Mouse (Mus musculus) MEL (cell line): ENCODE measurements around the gene Adamtsl5. TPM values are rescaled to one million over a fixed set of nuclear protein-coding genes. Genes with fewer than 3 reads are reported as not detected.

Experiments
- DNase-seq: peaks from one replicate; pipeline ENCODE4 v3.0.0; 2011; ENCODE audit warnings: low read depth, low spot score
- H3K27ac ChIP-seq: 2 replicates; pipeline ENCODE4 v1.5.1; 2012; ENCODE audit warnings: low read depth, mild to moderate bottlenecking, control low read depth, low read length, moderate library complexity; ENCODE audit not compliant: control insufficient read depth
- H3K27me3 ChIP-seq, 2 experiments: fragments of 150-350 bp in 1 of 2; sonication (generic) in 1 of 2; 2 replicates each; pipeline ENCODE4 v1.6.1; 2012; ENCODE audit warnings: low read length in 2 of 2, mild to moderate bottlenecking in 2 of 2, improper control_type of control experiment in 1 of 2, moderate library complexity in 1 of 2; ENCODE audit not compliant: insufficient read depth in 2 of 2, control insufficient read depth in 1 of 2
- H3K36me3 ChIP-seq, 2 experiments: 2 replicates each; pipeline ENCODE4 v1.6.1; 2012 to 2014; ENCODE audit warnings: low read length in 2 of 2, improper control_type of control experiment in 1 of 2, inconsistent platforms in 1 of 2, mild to moderate bottlenecking in 1 of 2; ENCODE audit not compliant: insufficient read depth in 2 of 2, control insufficient read depth in 1 of 2
- H3K4me1 ChIP-seq, 2 experiments: fragments of 150-350 bp in 1 of 2; sonication (generic) in 1 of 2; 2 replicates each; pipeline ENCODE4 v1.6.1; 2012; ENCODE audit warnings: low read length in 2 of 2, improper control_type of control experiment in 1 of 2, mild to moderate bottlenecking in 1 of 2; ENCODE audit not compliant: insufficient read depth in 2 of 2, control insufficient read depth in 1 of 2
- H3K4me3 ChIP-seq, 2 experiments: fragments of 150-350 bp in 1 of 2; sonication (generic) in 1 of 2; 2 replicates each; pipeline ENCODE4 v1.5.1; 2012; ENCODE audit warnings: low read depth in 2 of 2, low read length in 2 of 2, mild to moderate bottlenecking in 2 of 2, moderate library complexity in 2 of 2, control low read depth in 1 of 2, improper control_type of control experiment in 1 of 2; ENCODE audit not compliant: control insufficient read depth in 1 of 2, insufficient read depth in 1 of 2
- H3K79me2 ChIP-seq: 2 replicates; pipeline ENCODE4 v1.6.1; 2012; ENCODE audit warnings: mild to moderate bottlenecking, low read length, moderate library complexity; ENCODE audit not compliant: control insufficient read depth, poor library complexity, insufficient read depth
- H3K9ac ChIP-seq: 2 replicates; pipeline ENCODE4 v1.6.1; 2012; ENCODE audit warnings: low read depth, mild to moderate bottlenecking, control low read depth, low read length, moderate library complexity; ENCODE audit not compliant: control insufficient read depth, poor library complexity, severe bottlenecking
- H3K9me3 ChIP-seq: fragments of 150-350 bp; sonication (generic); replicated peaks from 2 replicates; pipeline ENCODE4 v1.6.1; 2012; ENCODE audit warnings: mild to moderate bottlenecking, low read length, improper control_type of control experiment, moderate library complexity; ENCODE audit not compliant: insufficient read depth
- CHD1 ChIP-seq: IDR thresholded peaks from 2 replicates; pipeline ENCODE4 v1.6.1; 2012; ENCODE audit warnings: low read depth, mild to moderate bottlenecking, inconsistent platforms, low read length, improper control_type of control experiment
- ELF1 ChIP-seq: IDR thresholded peaks from 2 replicates; pipeline ENCODE4 v1.6.1; 2014; ENCODE audit warnings: low read depth, mild to moderate bottlenecking, inconsistent platforms, low read length, improper control_type of control experiment, moderate library complexity
- EP300 ChIP-seq, 2 experiments: IDR thresholded peaks; 2 replicates each; pipeline ENCODE4 v1.6.1; 2011; ENCODE audit warnings: improper control_type of control experiment in 2 of 2, low read length in 2 of 2, low read depth in 1 of 2, mild to moderate bottlenecking in 1 of 2
- GABPA ChIP-seq: IDR thresholded peaks from 2 replicates; pipeline ENCODE4 v1.6.1; 2012; ENCODE audit warnings: low read depth, mild to moderate bottlenecking, inconsistent platforms, low read length, improper control_type of control experiment, moderate library complexity
- HCFC1 ChIP-seq: IDR thresholded peaks from 2 replicates; pipeline ENCODE4 v1.6.1; 2012; ENCODE audit warnings: low read depth, mild to moderate bottlenecking, inconsistent platforms, low read length, improper control_type of control experiment, moderate library complexity
- KAT2A ChIP-seq: conservative IDR thresholded peaks from 2 replicates; pipeline ENCODE4 v1.6.1; 2012; ENCODE audit warnings: low read depth, low read length, improper control_type of control experiment, inconsistent platforms
- MAX ChIP-seq: IDR thresholded peaks from 2 replicates; pipeline ENCODE4 v1.6.1; 2011; ENCODE audit warnings: low read length, improper control_type of control experiment
- MEF2A ChIP-seq: IDR thresholded peaks from 2 replicates; pipeline ENCODE4 v1.6.1; 2014; ENCODE audit warnings: low read depth, mild to moderate bottlenecking, inconsistent platforms, low read length, improper control_type of control experiment; ENCODE audit not compliant: poor library complexity, insufficient replicate concordance, severe bottlenecking; ENCODE audit errors: extremely low read depth
- MXI1 ChIP-seq: IDR thresholded peaks from 2 replicates; pipeline ENCODE4 v1.6.1; 2011; ENCODE audit warnings: mild to moderate bottlenecking, low read depth, low read length, improper control_type of control experiment
- MYB ChIP-seq: IDR thresholded peaks from 2 replicates; pipeline ENCODE4 v1.6.1; 2011; ENCODE audit warnings: mild to moderate bottlenecking, low read depth, low read length, improper control_type of control experiment
- MYC ChIP-seq: IDR thresholded peaks from 2 replicates; pipeline ENCODE4 v1.6.1; 2011; ENCODE audit warnings: low read depth, mild to moderate bottlenecking, low read length, improper control_type of control experiment, moderate library complexity
- POLR2A ChIP-seq, 2 experiments: IDR thresholded peaks; 2 replicates each; pipeline ENCODE4 v1.6.1; 2011 to 2012; ENCODE audit warnings: low read length in 2 of 2, mild to moderate bottlenecking in 2 of 2, control low read depth in 1 of 2, improper control_type of control experiment in 1 of 2, low read depth in 1 of 2, moderate library complexity in 1 of 2; ENCODE audit not compliant: control insufficient read depth in 1 of 2, insufficient read depth in 1 of 2, poor library complexity in 1 of 2
- POLR2AphosphoS2 ChIP-seq: IDR thresholded peaks from 2 replicates; pipeline ENCODE4 v1.6.1; 2011; ENCODE audit warnings: low read length, improper control_type of control experiment
- POLR2AphosphoS5 ChIP-seq: IDR thresholded peaks from 2 replicates; pipeline ENCODE4 v1.6.1; 2012; ENCODE audit warnings: low read depth, borderline replicate concordance, mild to moderate bottlenecking, inconsistent platforms, low read length, moderate library complexity, mixed read lengths
- RAD21 ChIP-seq: IDR thresholded peaks from 2 replicates; pipeline ENCODE4 v1.6.1; 2011; ENCODE audit warnings: mild to moderate bottlenecking, low read depth, low read length, improper control_type of control experiment
- SIN3A ChIP-seq: IDR thresholded peaks from 2 replicates; pipeline ENCODE4 v1.6.1; 2012; ENCODE audit warnings: low read length, improper control_type of control experiment, inconsistent platforms
- TAL1 ChIP-seq: IDR thresholded peaks from 2 replicates; pipeline ENCODE4 v1.6.1; 2012; ENCODE audit warnings: mild to moderate bottlenecking, inconsistent platforms, low read length, moderate library complexity, mixed read lengths
- TBP ChIP-seq: IDR thresholded peaks from 2 replicates; pipeline ENCODE4 v1.8.0; 2011; ENCODE audit warnings: low read depth, low read length, improper control_type of control experiment
- ZC3H11A ChIP-seq: IDR thresholded peaks from 2 replicates; pipeline ENCODE4 v1.6.1; 2012; ENCODE audit warnings: low read depth, mild to moderate bottlenecking, inconsistent platforms, low read length, improper control_type of control experiment
- ZMIZ1 ChIP-seq: IDR thresholded peaks from 2 replicates; pipeline ENCODE4 v1.6.1; 2012; ENCODE audit warnings: low read depth, mild to moderate bottlenecking, inconsistent platforms, low read length, improper control_type of control experiment, moderate library complexity
- polyA plus RNA-seq, 2 experiments: library from polyadenylated mRNA; stranded (reverse) in 1 of 2; unstranded in 1 of 2; fragments of >175 nt in 1 of 2; fragments of >200 nt in 1 of 2; gene quantifications; 2 replicates each; pipeline versions ENCODE4 v1.2.1 to v1.2.4; 2012; ENCODE audit warnings: low replicate concordance in 2 of 2, low read depth in 1 of 2; ENCODE audit not compliant: insufficient read length in 2 of 2, insufficient read depth in 1 of 2, missing spikeins in 1 of 2
- total RNA-seq: library from RNA; depleted of rRNA; stranded (reverse); fragments of 300-350 nt; gene quantifications from 2 replicates; pipeline ENCODE4 v1.2.3, GENCODE M21; 2012

Gene Adamtsl5
- total and polyA plus RNA-seq, 3 experiments: 3.9 to 16.5 TPM; not detected in 1

GRCm38 (mm10) chr10:80344131-80344661 is 4.0 kb downstream of the Adamtsl5 start (continued):
- TF ChIP-seq HCFC1: 0 out of 2 replicates have a peak, but pooled peaks have one; percentile 10
- TF ChIP-seq EP300 (IDR thresholded peaks at IDR 0.05; ENCODE audit: low read depth in 1 of 2, low read length in 2 of 2): peak; percentile 74 to 89
- peak; percentile 54; the same call in 1 of the 2 replicates for TF ChIP-seq ELF1
- peak; percentile 85 for TF ChIP-seq MYC
- TF ChIP-seq ZC3H11A: no peak
- TF ChIP-seq KAT2A: no peak; the same call in 1 of the 2 replicates
- TF ChIP-seq POLR2A (IDR thresholded peaks at IDR 0.05; ENCODE audit: control insufficient read depth in 1 of 2, insufficient read depth in 1 of 2, low read depth in 1 of 2, low read length in 2 of 2, poor library complexity in 1 of 2): no peak; a peak in 1 of 4 replicates
- peak; percentile 70 for TF ChIP-seq MAX
- TF ChIP-seq POLR2AphosphoS2: no peak

- peaks cover 0 to 14% of the 10 kb centered on the region in 2 experiments; a peak in 2 of 4 replicates for H3K36me3 ChIP-seq
- no peaks in the 10 kb centered on the region for H3K9me3 ChIP-seq
- peak; percentile 65 for DNase-seq
- no peaks in the 10 kb centered on the region for H3K27me3 ChIP-seq
- no peaks in the 10 kb centered on the region; the same call in 1 of the 2 replicates for H3K79me2 ChIP-seq
- 0 out of 2 replicates have a peak, but pooled peaks have one; percentile 18 for TF ChIP-seq TBP
- TF ChIP-seq MEF2A: no peak
- peak; percentile 44; the same call in 1 of the 2 replicates for TF ChIP-seq MAX
- TF ChIP-seq MYB: no peak
- TF ChIP-seq POLR2AphosphoS5: no peak
- no peak for TF ChIP-seq SIN3A
- TF ChIP-seq RAD21: no peak
- H3K4me3 ChIP-seq: peak overlapping the region; percentile 24 to 53
- H3K27ac ChIP-seq: peak overlapping the region; percentile 81
- H3K4me1 ChIP-seq: peaks cover 11 to 25% of the 10 kb centered on the region in 2 experiments
- peak overlapping the region; percentile 37 for H3K9ac ChIP-seq
Observed at GRCm38 (mm10) chr10:80343425-80343895, 4.8 kb downstream of the Adamtsl5 start.

- Histone ChIP-seq H3K27ac (peak overlapping the region; percentile 81), H3K27me3 (no peaks in the 10 kb centered on the region)
Observed at GRCm38 (mm10) chr10:80342749-80343424, 5.3 kb downstream of the Adamtsl5 start.

More at GRCm38 (mm10) chr10:80342749-80343424, 5.3 kb downstream of the Adamtsl5 start:
- peak; percentile 82 for DNase-seq
- peak overlapping the region; percentile 37 for H3K9ac ChIP-seq
- H3K79me2 ChIP-seq: no peaks in the 10 kb centered on the region; the same call in 1 of the 2 replicates
- H3K4me1 ChIP-seq: peaks cover 11 to 25% of the 10 kb centered on the region in 2 experiments
- peaks cover 0 to 14% of the 10 kb centered on the region in 2 experiments; a peak in 2 of 4 replicates for H3K36me3 ChIP-seq
- peak overlapping the region; percentile 24 to 53; a peak in 3 of 4 replicates for H3K4me3 ChIP-seq
- no peak for TF ChIP-seq ZMIZ1
- no peak for TF ChIP-seq GABPA
- no peak; the same call in 1 of the 2 replicates for TF ChIP-seq MXI1
- no peak for TF ChIP-seq CHD1
- no peak for TF ChIP-seq TBP
- TF ChIP-seq TAL1: no peak
- no peaks in the 10 kb centered on the region for H3K9me3 ChIP-seq
